Mouse (Mus musculus) activated CD4-positive, CD25-positive, alpha-beta regulatory T cell, adult 4 months (primary cell): ENCODE measurements around the gene Aaas. TPM values are rescaled to one million over a fixed set of nuclear protein-coding genes. Genes with fewer than 3 reads are reported as not detected.
"Not testable (repeated sequence)": the region's sequence is repeated elsewhere in the genome, so short reads cannot be mapped to it uniquely, and the experiment has no call there.

ENCODE experiments used
- ATAC-seq: one replicate; pipeline ENCODE4 v1.8.0; 2017
- polyA plus RNA-seq, 2 experiments: library from polyadenylated mRNA; unstranded; fragments of 100-300 nt; shearing (Covaris generic); gene quantifications; one replicate each; pipeline ENCODE4 v1.2.1; 2017

Gene Aaas
- polyA plus RNA-seq, 2 experiments from 2014 or later = 45.7 to 48.7 TPM

- ATAC-seq = no peak
Observed at GRCm38 (mm10) chr15:102356501-102357325, 6.1 kb upstream of the Aaas start.

- ATAC-seq = no peak
Observed at GRCm38 (mm10) chr15:102355871-102356441, 5.4 kb upstream of the Aaas start.

- no peak for ATAC-seq
Observed at GRCm38 (mm10) chr15:102355134-102355870, 4.7 kb upstream of the Aaas start.

GRCm38 (mm10) chr15:102353986-102354385 lies 3.4 kb upstream of the Aaas start:
- no peak for ATAC-seq

GRCm38 (mm10) chr15:102352177-102352576 lies 1.6 kb upstream of the Aaas start:
- no peak for ATAC-seq

GRCm38 (mm10) chr15:102350942-102351291 lies 346 bp upstream of the Aaas start:
- ATAC-seq = no peak

- no peak for ATAC-seq
Observed at GRCm38 (mm10) chr15:102346444-102346843, 4.1 kb downstream of the Aaas start.

GRCm38 (mm10) chr15:102344490-102344889 lies 6.1 kb downstream of the Aaas start:
- no peak for ATAC-seq

- ATAC-seq = peak; percentile 54
Observed at GRCm38 (mm10) chr15:102341580-102341979, 9.0 kb downstream of the Aaas start.

- no peak for ATAC-seq
Observed at GRCm38 (mm10) chr15:102339612-102340011, 11.0 kb downstream of the Aaas start.

GRCm38 (mm10) chr15:102336946-102337345 lies 13.6 kb downstream of the Aaas start:
- ATAC-seq = no peak

- not testable (repeated sequence) for ATAC-seq
Observed at GRCm38 (mm10) chr15:102335925-102336324, 14.6 kb downstream of the Aaas start.

- no peak for ATAC-seq
Observed at GRCm38 (mm10) chr15:102335254-102335653, 15.3 kb downstream of the Aaas start.

GRCm38 (mm10) chr15:102331610-102332015 lies 19.0 kb downstream of the Aaas start, which contains the start of gene Myg1:
Gene Myg1, plus strand, starts transcription at chr15:102331709.
- peak; percentile 99 for ATAC-seq

GRCm38 (mm10) chr15:102326892-102327291 lies 23.7 kb downstream of the Aaas start:
- ATAC-seq = no peak

GRCm38 (mm10) chr15:102326022-102326576 lies 24.5 kb downstream of the Aaas start, which contains the start of gene Pfdn5:
Gene Pfdn5, plus strand, starts transcription at chr15:102326116.
- peak; percentile 94 for ATAC-seq

- no peak for ATAC-seq
Observed at GRCm38 (mm10) chr15:102324654-102325473, 25.7 kb downstream of the Aaas start.

GRCm38 (mm10) chr15:102316263-102316662 lies 34.3 kb downstream of the Aaas start:
- ATAC-seq = peak; percentile 52

GRCm38 (mm10) chr15:102315292-102315691 lies 35.3 kb downstream of the Aaas start:
- no peak for ATAC-seq

GRCm38 (mm10) chr15:102311489-102311888 lies 39.1 kb downstream of the Aaas start:
- no peak for ATAC-seq

GRCm38 (mm10) chr15:102310074-102310845 lies 40.3 kb downstream of the Aaas start:
- no peak for ATAC-seq
